In the genomic region with DNA sequence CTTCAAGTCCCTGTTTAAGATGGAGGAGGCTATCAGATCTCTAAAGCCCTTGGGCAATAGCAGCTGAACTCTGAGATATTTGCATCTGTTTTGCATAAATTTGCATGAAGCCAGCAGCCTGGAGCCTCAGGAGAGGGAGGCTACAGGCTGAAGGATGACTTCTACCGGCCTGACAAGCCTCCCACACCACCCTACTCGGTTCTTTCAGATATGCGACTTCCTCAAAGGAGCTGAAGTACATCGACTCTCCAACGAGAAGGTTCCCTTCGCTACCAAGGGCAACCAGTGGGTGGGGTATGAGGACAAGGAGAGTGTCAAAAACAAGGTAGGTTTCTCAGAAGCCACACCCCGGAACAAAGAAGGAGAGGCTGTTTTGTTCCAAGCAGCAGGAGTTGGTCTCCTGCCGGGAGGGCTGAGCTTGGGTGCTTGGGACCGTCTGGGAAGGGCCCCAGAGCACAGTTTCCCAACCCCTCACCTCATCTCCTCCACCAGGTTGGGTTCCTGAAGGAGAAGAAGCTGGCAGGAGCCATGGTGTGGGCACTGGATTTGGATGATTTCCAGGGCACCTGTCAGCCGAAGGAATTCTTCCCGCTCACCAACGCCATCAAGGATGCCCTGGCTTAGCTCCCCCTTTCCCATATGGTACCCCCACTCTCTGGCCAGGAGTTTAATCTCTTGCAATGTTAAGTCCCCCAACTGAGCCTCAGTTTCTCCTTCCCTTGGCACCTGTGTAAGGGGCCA, we compare ENCODE assay signal across 8 mouse cellular contexts. TPM values are rescaled to one million over a fixed set of nuclear protein-coding genes. Genes with fewer than 3 reads are reported as not detected.
A peak's percentile ranks its signal among the peaks of the same experiment; 100 is the strongest.
DNase-seq lines count a peak whose midpoint lies in the region; ATAC-seq and TF ChIP-seq lines count a peak whose summit lies in the region.

No protein-coding gene starts in this region.

- no peak for DNase-seq in heart, embryonic 10.5 days (ENCODE audit: low spot score)
- no peak for DNase-seq in heart, postnatal 36 days
- DNase-seq in forebrain, embryonic 14.5 days (ENCODE audit: low spot score), result peak; percentile 52
- DNase-seq in lung, postnatal 0 days (ENCODE audit: low spot score), result peak; percentile 94
- peak; percentile 56 for DNase-seq in thymus, postnatal 4 days
- DNase-seq in frontal cortex, postnatal 36 days (ENCODE audit: low spot score in 2 of 2), result no peak
- no peak for DNase-seq in layer of hippocampus, postnatal 14 days (ENCODE audit: low spot score in 2 of 2)

- peak; percentile 75 for TF ChIP-seq EP300 in lung, postnatal 0 days (IDR thresholded peaks at IDR 0.05)

- 23% methylated on average over 12 of the region's 12 CpGs for WGBS in heart, embryonic 10.5 days
- 21% methylated on average over 12 of the region's 12 CpGs for WGBS in forebrain, embryonic 14.5 days
- 24% methylated on average over 12 of the region's 12 CpGs for WGBS in lung, postnatal 0 days

- no peaks in the 10 kb centered on the region for H3K9me3 ChIP-seq in heart, embryonic 10.5 days
- H3K9me3 ChIP-seq in E14TG2a.4 (ENCODE audit: low read length), result no peaks in the 10 kb centered on the region
- no peaks in the 10 kb centered on the region for H3K9me3 ChIP-seq in forebrain, embryonic 14.5 days (replicated peaks; ENCODE audit: control insufficient read depth, low read length)
- H3K9me3 ChIP-seq in lung, postnatal 0 days (ENCODE audit: low read length), result no peaks in the 10 kb centered on the region

- no peak for TF ChIP-seq CTCF in E14TG2a.4 (conservative IDR thresholded peaks at IDR 0.05; ENCODE audit: low read length)
- peak; percentile 55 for TF ChIP-seq CTCF in lung, postnatal 0 days (IDR thresholded peaks at IDR 0.05)

- peak overlapping the region; percentile 16; the same call in 1 of the 2 replicates for H3K4me3 ChIP-seq in heart, embryonic 10.5 days
- H3K4me3 ChIP-seq in E14TG2a.4 (replicated peaks; ENCODE audit: low read length), result peak overlapping the region; percentile 66
- H3K4me3 ChIP-seq in forebrain, embryonic 14.5 days (ENCODE audit: low read depth, low read length), result no peak overlapping the region
- H3K4me3 ChIP-seq in lung, postnatal 0 days (ENCODE audit: low read depth, low read length), result no peak overlapping the region

- H3K27ac ChIP-seq in heart, embryonic 10.5 days, result peak overlapping the region; percentile 43; the same call in 1 of the 2 replicates
- no peak overlapping the region for H3K27ac ChIP-seq in forebrain, embryonic 14.5 days (ENCODE audit: low read depth, low read length)
- peak overlapping the region; percentile 75 for H3K27ac ChIP-seq in lung, postnatal 0 days (ENCODE audit: low read length)

- H3K4me2 ChIP-seq in forebrain, embryonic 14.5 days (ENCODE audit: low read length), result no peak overlapping the region
- H3K4me2 ChIP-seq in lung, postnatal 0 days (replicated peaks; ENCODE audit: low read depth, low read length), result no peak overlapping the region

- H3K27me3 ChIP-seq in heart, embryonic 10.5 days (ENCODE audit: insufficient read depth, poor library complexity, severe bottlenecking), result peaks cover 17% of the 10 kb centered on the region; the same call in 1 of the 2 replicates
- peaks cover 21% of the 10 kb centered on the region for H3K27me3 ChIP-seq in E14TG2a.4 (ENCODE audit: insufficient read depth, low read length)
- H3K27me3 ChIP-seq in forebrain, embryonic 14.5 days (replicated peaks; ENCODE audit: control insufficient read depth, insufficient read depth, low read length), result no peaks in the 10 kb centered on the region
- H3K27me3 ChIP-seq in lung, postnatal 0 days (replicated peaks; ENCODE audit: insufficient read depth, low read length), result no peaks in the 10 kb centered on the region

- intact Hi-C loops in heart, postnatal 36 days (cut with DNase I), result no loop called here

- H3K4me1 ChIP-seq in heart, embryonic 10.5 days, result peaks cover 32% of the 10 kb centered on the region
- H3K4me1 ChIP-seq in E14TG2a.4 (replicated peaks; ENCODE audit: low read depth, low read length), result peaks cover 71% of the 10 kb centered on the region
- peaks cover 10% of the 10 kb centered on the region for H3K4me1 ChIP-seq in forebrain, embryonic 14.5 days (ENCODE audit: control insufficient read depth, insufficient read depth, low read length)
- peaks cover 7% of the 10 kb centered on the region for H3K4me1 ChIP-seq in lung, postnatal 0 days (ENCODE audit: insufficient read depth, low read depth, low read length)

- H3K36me3 ChIP-seq in heart, embryonic 10.5 days, result no peaks in the 10 kb centered on the region
- H3K36me3 ChIP-seq in E14TG2a.4 (ENCODE audit: insufficient read depth, low read length), result no peaks in the 10 kb centered on the region
- no peaks in the 10 kb centered on the region for H3K36me3 ChIP-seq in forebrain, embryonic 14.5 days (ENCODE audit: control insufficient read depth, insufficient read depth, low read length)
- H3K36me3 ChIP-seq in lung, postnatal 0 days (ENCODE audit: insufficient read depth, low read length), result no peaks in the 10 kb centered on the region

- H3K9ac ChIP-seq in forebrain, embryonic 14.5 days (ENCODE audit: low read length), result no peak overlapping the region
- no peak overlapping the region for H3K9ac ChIP-seq in lung, postnatal 0 days (replicated peaks; ENCODE audit: low read depth)

- ATAC-seq in forebrain, embryonic 14.5 days, result peak; percentile 72
- peak; percentile 89 for ATAC-seq in lung, postnatal 0 days

RNA-seq across cellular contexts. Expression of a gene that starts 4.1 kb away (rescaled TPM):
- polyA plus RNA-seq in heart, embryonic 10.5 days (2016; fragmentation: Nextera tagmentation; extraction: Ambion mirVana), result 0.33 and 0.43 TPM in 2 replicates
- total RNA-seq in heart, postnatal 36 days (2021), result not detected
- polyA plus RNA-seq in forebrain, embryonic 14.5 days (2014; fragmentation: Nextera tagmentation; extraction: Ambion mirVana), result 0.10 TPM in 1 of 2 replicates, not detected in the other
- 0.18 and 0.38 TPM in 2 replicates for polyA plus RNA-seq in lung, postnatal 0 days (2015; fragmentation: Nextera tagmentation; extraction: Ambion mirVana)
- total RNA-seq in layer of hippocampus, postnatal 14 days (2021), result under 1 TPM in 1 of 2 experiments, not detected in 1; 0.18 TPM

RNA-seq across cellular contexts. Expression of a gene that starts 7.2 kb away (rescaled TPM):
- polyA plus RNA-seq in heart, embryonic 10.5 days (2016; fragmentation: Nextera tagmentation; extraction: Ambion mirVana), result 0.87 and 1.1 TPM in 2 replicates
- 1 to 10 TPM in 1 of 2 experiments, under 1 TPM in 1; 0.57 to 1.1 TPM for total RNA-seq in heart, postnatal 36 days (2021)
- 2.5 and 3.7 TPM in 2 replicates for polyA plus RNA-seq in forebrain, embryonic 14.5 days (2014; fragmentation: Nextera tagmentation; extraction: Ambion mirVana)
- polyA plus RNA-seq in lung, postnatal 0 days (2015; fragmentation: Nextera tagmentation; extraction: Ambion mirVana), result 550 and 782 TPM in 2 replicates
- total RNA-seq in layer of hippocampus, postnatal 14 days (2021), result 1 to 10 TPM; 8.0 to 8.5 TPM

RNA-seq across cellular contexts. Expression of a gene that starts 46.1 kb away (rescaled TPM):
- polyA plus RNA-seq in heart, embryonic 10.5 days (2016; fragmentation: Nextera tagmentation; extraction: Ambion mirVana), result 8.0 and 8.1 TPM in 2 replicates
- 10 to 100 TPM; 18.4 to 19.8 TPM for total RNA-seq in heart, postnatal 36 days (2021)
- polyA plus RNA-seq in forebrain, embryonic 14.5 days (2014; fragmentation: Nextera tagmentation; extraction: Ambion mirVana), result 5.4 and 7.1 TPM in 2 replicates
- 4.8 and 4.9 TPM in 2 replicates for polyA plus RNA-seq in lung, postnatal 0 days (2015; fragmentation: Nextera tagmentation; extraction: Ambion mirVana)
- total RNA-seq in layer of hippocampus, postnatal 14 days (2021), result 100 to 1,000 TPM; 213 to 218 TPM

Comparison
In these comparisons a context has a peak if more than half of its experiments do, and no peak if none do; other contexts are left out.
1. DNase-seq: peak in forebrain, embryonic 14.5 days (single experiment), lung, postnatal 0 days (single experiment) and thymus, postnatal 4 days (single experiment); none in heart, embryonic 10.5 days (single experiment), heart, postnatal 36 days (0 of 2), frontal cortex, postnatal 36 days (0 of 2) and layer of hippocampus, postnatal 14 days (0 of 2).
2. H3K4me3 ChIP-seq: peak in heart, embryonic 10.5 days (single experiment) and E14TG2a.4 (single experiment); none in forebrain, embryonic 14.5 days (single experiment) and lung, postnatal 0 days (single experiment).
3. RNA of a gene that starts 7.2 kb away (polyA plus RNA-seq): 550 to 782 TPM in lung, postnatal 0 days; 2.5 to 3.7 TPM in forebrain, embryonic 14.5 days and 0.87 to 1.1 TPM in heart, embryonic 10.5 days; every median in the first group is over 100 times any median in the second.